Mouse (Mus musculus): ENCODE data around the gene Foxn2.

DNA sequence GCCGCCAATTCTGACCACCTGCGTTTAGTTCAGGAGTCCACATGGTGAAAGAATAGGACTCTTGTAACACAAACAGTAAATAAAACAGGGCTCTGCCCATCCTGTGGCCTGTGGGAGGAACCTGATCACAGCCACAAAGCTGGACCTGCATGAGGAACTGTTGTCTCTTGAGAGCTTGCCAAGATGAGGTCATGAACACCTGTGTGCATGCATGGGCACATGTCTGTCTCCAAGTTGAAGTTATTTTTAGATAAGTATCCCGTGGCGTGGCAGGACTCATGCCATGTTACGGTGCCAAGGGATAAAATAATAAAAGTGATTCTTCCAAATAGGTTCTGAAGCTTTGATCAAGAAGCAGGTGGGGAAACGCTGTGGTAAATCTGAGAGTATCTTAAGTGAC, 19.3 kb upstream of the Foxn2 start:
- no peak for TF ChIP-seq CTCF (IDR thresholded peaks at IDR 0.05; ENCODE audit: low read depth)
- TF ChIP-seq EP300 (IDR thresholded peaks at IDR 0.05; ENCODE audit: low read depth) = no peak

Measured in liver, embryonic 14.5 days (tissue).